Mouse (Mus musculus) kidney, adult 9 months (tissue): ENCODE data around the gene Gm28048.

Source experiments
- DNase-seq: peaks from one replicate; pipeline ENCODE4 v3.0.0; 2022

Gm28048 gene

GRCm38 (mm10) chr11:22937716-22938316 is 44.1 kb downstream of the Gm28048 start:
- no peak for DNase-seq

DNA sequence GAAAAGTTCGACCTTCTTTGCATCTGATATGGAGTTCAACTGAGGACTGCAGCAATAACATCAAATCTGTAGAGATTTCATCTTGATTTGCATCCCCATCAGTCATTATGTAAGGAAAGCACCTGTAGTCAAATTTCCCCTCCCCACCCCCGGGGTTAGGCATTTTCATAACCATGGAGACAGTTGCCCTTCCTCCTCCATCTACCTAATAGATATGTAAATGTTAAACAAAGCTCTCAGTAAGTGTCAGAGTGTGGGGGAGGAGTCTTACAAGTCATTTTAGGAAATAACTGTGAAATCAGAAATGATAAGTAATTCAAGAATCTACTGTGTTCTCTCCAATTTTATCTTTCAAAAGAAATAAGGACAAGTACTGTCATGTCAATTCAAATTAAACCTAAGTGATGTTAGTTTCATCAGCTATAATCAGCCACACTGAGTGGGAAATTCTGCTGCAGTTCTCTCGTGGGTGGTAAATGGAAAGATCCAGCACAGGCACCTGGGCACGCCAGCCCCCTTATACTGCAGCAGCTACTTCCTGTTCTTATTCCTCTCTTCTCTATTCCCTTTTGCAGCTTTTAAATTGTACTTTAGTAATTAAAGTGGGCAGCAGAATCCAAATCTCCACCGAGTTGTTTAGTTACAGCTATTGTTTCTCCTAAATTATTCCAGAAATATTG is 45.3 kb downstream of the Gm28048 start:
- DNase-seq: no peak

DNA sequence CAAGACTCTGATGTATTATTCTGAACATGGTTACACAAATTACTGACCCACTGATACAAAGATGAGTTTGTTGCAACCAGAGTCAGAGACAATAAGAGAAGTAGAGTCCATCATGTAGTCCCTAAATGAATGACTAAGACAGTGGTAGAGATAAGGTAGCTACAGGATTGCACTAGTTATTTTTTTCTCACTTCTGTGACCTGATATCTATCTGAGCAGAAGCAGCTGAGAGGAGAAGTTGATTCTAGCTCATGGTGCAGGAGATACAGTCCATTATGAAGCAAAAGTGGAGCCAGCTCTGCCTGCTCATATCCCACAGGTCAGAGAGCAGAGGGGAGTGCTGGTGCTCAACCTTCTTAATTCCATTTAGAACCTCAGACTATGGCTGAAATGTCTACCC is 49.7 kb downstream of the Gm28048 start:
- no peak for DNase-seq

DNA sequence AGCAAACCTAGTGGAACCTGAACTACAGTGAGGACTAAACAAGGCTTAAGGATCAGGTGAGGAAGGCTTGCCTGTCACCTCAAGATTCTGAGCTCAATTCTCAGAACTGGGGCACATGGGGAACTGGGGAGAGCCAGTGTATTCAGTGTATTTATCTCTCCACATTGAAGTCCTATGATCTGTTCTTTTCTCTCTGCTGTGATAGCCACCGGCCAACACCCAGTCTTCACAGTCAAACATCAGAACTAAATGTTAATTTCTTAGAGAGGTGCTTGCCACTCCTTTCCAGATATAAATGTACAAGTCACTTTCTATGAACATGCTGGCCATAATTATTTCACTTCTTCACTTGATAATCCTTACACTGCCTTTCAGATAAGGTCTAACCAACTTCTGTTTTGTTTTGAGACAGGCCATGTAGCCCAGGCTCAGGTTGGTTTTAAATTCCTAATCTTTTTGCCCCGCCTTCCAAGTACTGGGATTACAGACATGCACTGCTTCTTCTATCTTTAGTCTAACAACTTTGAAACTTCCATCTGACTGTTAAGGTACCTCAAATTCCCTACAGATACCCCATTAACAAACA is 50.5 kb downstream of the Gm28048 start:
- no peak for DNase-seq

DNA sequence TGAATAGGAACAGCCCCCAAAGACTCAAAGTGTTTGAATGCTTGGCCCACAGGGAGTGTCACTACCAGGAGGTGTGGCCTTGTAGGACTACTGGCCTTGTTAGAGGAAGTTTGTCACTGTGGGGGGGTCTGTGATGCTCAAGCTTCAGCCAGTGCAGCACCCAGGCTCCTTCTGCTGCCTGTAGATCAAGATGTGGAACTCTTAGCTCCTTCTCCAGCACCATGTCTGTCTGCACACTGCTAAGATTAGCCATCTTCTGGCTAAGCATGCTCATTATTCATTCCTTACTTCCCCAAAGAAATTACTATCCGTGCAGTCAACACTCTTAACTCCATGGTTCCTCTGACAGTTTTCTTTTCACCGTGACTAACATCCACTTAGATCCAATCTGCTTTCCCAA is 51.8 kb downstream of the Gm28048 start:
- no peak for DNase-seq

GRCm38 (mm10) chr11:22928586-22929169 is 53.2 kb downstream of the Gm28048 start:
- DNase-seq: no peak

- no peak for DNase-seq
These were observed 58.3 kb downstream of the Gm28048 start for GRCm38 (mm10) chr11:22923606-22924005.

DNA sequence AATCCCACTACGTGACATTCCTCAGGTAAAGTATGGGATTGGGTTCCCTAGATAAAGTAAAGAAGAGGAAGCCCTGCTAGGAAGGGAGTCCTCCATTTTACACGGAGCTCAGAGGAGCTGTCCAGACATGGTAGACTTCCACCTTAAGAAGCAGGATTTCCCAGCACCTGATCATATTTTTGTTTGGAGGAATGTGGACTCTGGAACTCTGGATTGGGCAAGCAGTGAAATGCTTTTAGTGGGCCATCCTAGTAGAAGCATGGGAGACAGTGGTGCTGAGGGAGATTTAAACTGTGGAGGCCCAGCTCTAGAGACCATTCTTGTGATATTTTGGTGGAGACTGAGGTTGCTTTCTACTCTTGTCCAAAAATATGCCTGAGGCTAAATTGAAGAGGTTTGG is 59.3 kb downstream of the Gm28048 start:
- peak; percentile 42 for DNase-seq

DNA sequence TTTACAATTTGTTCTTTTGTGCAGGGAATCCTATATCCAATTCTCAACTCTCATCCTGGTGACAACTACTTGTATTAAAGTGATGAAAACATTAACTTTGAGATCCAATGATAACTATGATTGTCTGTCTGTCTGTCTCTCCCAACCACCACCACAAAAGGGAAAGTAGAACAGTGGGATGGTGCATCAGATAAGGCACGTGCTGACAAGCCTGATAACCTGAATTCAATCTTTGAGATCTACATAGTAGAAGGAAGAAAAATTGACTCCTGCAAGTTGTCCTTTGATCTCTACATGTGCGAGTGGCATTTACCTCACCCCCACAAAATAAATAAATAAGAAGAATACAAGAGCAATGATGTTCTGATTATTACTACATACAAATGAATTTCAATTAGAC is 62.6 kb downstream of the Gm28048 start:
- no peak for DNase-seq

GRCm38 (mm10) chr11:22917786-22918185 is 64.1 kb downstream of the Gm28048 start:
- DNase-seq: no peak

- DNase-seq: no peak
These were observed 68.1 kb downstream of the Gm28048 start for GRCm38 (mm10) chr11:22913744-22914143.

DNA sequence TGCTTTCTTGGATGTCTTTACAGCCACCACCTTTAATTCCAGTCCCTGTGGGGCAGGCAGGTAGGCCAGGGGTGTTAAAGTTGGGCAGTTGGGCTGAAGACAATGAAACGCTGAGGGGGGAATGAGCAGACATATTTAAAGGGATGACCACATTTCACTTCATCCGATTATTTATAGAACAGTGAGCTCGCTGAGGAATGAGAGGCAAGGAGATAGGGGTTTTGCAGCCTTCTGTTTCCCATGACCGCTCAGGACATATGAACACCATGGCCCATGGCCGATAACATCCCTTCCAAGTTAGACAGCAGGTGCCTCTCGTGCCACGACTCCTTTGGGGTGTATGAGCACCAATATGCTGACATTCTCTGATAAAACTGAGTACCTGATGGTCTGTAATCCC is 70.1 kb downstream of the Gm28048 start:
- no peak for DNase-seq

DNA sequence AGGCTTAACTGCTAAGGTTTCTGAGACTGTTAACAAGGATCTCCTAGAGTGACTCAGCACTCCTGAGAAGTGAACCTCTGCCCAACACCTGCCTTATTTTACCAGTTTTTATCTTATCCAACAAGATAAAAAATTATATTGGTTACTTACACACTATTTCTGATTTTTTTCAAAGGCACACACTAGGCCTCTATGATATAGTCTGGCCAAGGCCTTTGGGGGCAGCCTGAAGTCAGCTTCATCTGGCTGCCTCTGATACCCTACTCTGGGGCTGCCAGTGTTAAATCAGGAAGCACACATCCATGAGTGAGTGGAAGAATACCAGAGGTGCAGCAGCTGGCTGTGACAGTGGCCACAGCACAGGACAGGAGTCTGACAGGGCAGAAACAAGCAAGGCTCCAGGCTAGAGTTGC is 75.4 kb downstream of the Gm28048 start:
- no peak for DNase-seq

GRCm38 (mm10) chr11:22902923-22903322 is 79.0 kb downstream of the Gm28048 start:
- DNase-seq: no peak

DNA sequence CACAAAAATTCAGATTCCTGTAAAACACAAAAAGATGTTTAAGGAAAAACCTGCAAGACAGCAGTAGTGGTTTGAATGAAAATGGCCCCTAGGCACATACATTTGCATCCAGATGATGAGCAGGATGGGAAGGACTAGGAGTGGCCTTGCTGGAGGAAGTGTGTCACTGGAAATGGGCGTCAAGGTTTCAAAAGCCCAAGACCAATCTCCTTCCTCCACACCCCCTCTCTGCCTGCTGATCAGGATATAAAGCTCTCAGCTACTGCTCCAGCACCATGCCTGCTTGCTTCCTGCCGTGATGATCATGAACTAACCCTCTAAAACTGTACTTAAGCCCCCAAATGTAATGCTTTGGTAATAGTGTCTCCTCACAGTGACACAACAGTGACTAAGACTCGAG is 81.8 kb downstream of the Gm28048 start:
- no peak for DNase-seq

GRCm38 (mm10) chr11:22897642-22898041 is 84.2 kb downstream of the Gm28048 start:
- no peak for DNase-seq

DNA sequence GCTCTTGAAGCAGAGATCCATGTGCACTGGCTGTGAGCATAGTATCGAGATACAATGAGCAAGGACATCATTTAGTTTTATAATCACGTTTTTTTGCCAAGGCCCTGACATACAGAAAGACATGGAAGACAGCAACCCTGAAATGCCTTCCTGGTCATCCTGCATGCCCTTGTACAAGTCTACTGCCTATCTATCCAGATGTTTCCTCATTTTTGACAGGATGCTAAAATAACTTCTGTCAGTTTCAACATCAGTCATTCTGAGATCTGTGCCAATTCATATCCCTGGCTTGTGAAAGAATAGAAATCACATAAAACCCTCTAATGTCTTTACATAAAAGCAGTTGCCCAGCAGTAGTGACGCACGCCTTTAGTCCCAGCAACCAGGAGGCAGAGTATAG is 84.8 kb downstream of the Gm28048 start:
- DNase-seq: no peak

- DNase-seq: no peak
These were observed 88.8 kb downstream of the Gm28048 start for GRCm38 (mm10) chr11:22893075-22893474.

GRCm38 (mm10) chr11:22892466-22892865 is 89.4 kb downstream of the Gm28048 start:
- no peak for DNase-seq

- DNase-seq: peak; percentile 49
These were observed 90.0 kb downstream of the Gm28048 start for GRCm38 (mm10) chr11:22891876-22892275.

- DNase-seq: no peak
These were observed 90.6 kb downstream of the Gm28048 start for GRCm38 (mm10) chr11:22891242-22891641.

- DNase-seq: no peak
These were observed 92.7 kb downstream of the Gm28048 start for GRCm38 (mm10) chr11:22889224-22889623.

DNA sequence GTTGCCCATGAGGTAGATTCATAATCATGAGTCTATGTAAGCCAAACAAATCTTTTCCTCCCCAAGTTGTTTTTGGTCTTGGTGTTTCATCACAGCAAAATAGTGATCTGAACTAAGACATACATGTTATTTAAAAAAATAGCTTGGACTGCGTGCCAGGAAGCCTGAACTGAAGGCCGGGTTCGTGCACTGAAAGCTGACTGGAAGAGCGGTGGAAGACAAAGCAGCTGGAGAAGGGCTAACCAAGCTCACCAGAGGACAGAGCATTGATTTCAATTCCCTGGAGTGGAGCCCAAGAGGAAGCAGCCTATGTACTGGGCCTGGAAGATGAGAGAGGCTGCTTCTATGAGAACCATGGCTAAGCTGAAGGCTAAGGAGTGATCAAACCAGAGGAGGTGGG is 94.9 kb downstream of the Gm28048 start:
- DNase-seq: no peak

GRCm38 (mm10) chr11:22885350-22885749 is 96.5 kb downstream of the Gm28048 start:
- DNase-seq: no peak
